Mouse (Mus musculus): ENCODE data around the gene Olfr954.

Olfr954 gene

GRCm38 (mm10) chr9:39456401-39456800 lies at the start of gene Olfr954:
Olfr954 (plus strand) TSS chr9:39456701.
- DNase-seq (ENCODE audit: low read depth, low spot score), result no peak

GRCm38 (mm10) chr9:39427048-39427447 lies 29.5 kb upstream of the Olfr954 start, which contains the start of gene Olfr952:
Olfr952 (minus strand) TSS chr9:39427148.
- no peak for DNase-seq (ENCODE audit: low read depth, low spot score)

GRCm38 (mm10) chr9:39471844-39472243 lies 15.3 kb downstream of the Olfr954 start, which contains the start of gene Olfr955:
Olfr955 (minus strand) TSS chr9:39471944.
- no peak for DNase-seq (ENCODE audit: low read depth, low spot score)

- no peak for DNase-seq (ENCODE audit: low read depth, low spot score)
These were observed 37.4 kb downstream of the Olfr954 start, which contains the start of gene Olfr44 for GRCm38 (mm10) chr9:39493895-39494294. Olfr44 (minus strand) TSS chr9:39493995.

DNA sequence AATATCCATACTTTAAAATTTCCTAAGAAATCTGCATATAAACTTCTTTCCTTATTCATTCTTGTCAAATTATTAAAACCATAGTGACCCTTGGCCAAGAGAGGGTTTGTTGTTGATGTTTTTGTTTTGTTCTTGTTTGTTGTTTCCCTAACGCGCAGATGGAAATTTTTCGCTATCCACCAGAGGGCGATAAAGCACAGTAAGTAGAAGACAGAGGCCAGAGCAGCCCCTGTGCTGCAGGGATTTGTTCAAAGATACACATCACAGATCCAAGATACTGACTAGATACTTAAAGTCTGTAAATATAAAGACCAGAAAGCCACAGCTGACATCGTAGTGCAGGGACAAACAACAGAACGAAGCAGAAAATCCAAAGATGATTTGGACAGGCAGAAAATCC lies 52.5 kb downstream of the Olfr954 start:
- peak; percentile 60 for DNase-seq (ENCODE audit: low read depth, low spot score)

DNA sequence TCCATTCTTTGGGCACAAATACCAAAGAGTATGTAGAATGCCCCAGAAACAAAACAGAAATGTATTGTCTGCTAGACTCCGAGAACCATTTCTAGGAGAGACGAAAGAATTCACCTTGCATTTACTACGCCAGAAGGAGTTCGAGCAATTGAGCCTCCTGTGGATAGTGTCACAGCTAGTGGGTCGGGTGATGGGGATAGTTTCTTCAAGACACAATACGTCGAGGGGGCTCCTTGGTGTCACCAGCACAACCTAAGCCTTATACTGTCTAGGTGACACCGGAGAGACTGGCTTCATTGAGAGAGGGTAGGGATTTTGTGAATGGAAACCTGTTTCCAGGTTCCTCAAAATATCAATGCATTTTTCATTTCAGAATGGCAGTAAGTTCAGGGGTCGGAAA lies 52.9 kb downstream of the Olfr954 start:
- no peak for DNase-seq (ENCODE audit: low read depth, low spot score)

All from 3T3-L1 (cell line).